Mouse (Mus musculus) myocyte (in vitro differentiated cells): Measurements from ENCODE around the gene Krtap6-2.

Experiments used
- MYOG ChIP-seq, 3 experiments: IDR thresholded peaks; one replicate each; pipeline ENCODE4 v1.6.1; 2011; ENCODE audit warnings: control low read depth in 2 of 3, low read depth in 2 of 3, mild to moderate bottlenecking in 2 of 3; ENCODE audit not compliant: insufficient read length in 2 of 3, control insufficient read depth in 1 of 3, insufficient read depth in 1 of 3
- POLR2A ChIP-seq: IDR thresholded peaks from one replicate; pipeline ENCODE4 v1.6.1; 2011; ENCODE audit warnings: low read depth, mild to moderate bottlenecking, control low read depth, moderate library complexity; ENCODE audit not compliant: insufficient read length

- no peak for TF ChIP-seq POLR2A
- no peak for TF ChIP-seq MYOG (IDR thresholded peaks at IDR 0.05; ENCODE audit: control insufficient read depth in 1 of 3, insufficient read depth in 1 of 3, insufficient read length in 2 of 3, low read depth in 2 of 3)
Measured at GRCm38 (mm10) chr16:89461189-89461588, 41.3 kb upstream of the Krtap6-2 start.
